Mouse (Mus musculus): ENCODE data around the gene Hnrnpul1. TPM values are rescaled to one million over a fixed set of nuclear protein-coding genes. Genes with fewer than 3 reads are reported as not detected.
A peak's percentile ranks its signal among the peaks of the same experiment; 100 is the strongest.

The Hnrnpul1 gene
- polyA plus RNA-seq, 1 experiment from 2014 or later: 31.4 TPM

DNA sequence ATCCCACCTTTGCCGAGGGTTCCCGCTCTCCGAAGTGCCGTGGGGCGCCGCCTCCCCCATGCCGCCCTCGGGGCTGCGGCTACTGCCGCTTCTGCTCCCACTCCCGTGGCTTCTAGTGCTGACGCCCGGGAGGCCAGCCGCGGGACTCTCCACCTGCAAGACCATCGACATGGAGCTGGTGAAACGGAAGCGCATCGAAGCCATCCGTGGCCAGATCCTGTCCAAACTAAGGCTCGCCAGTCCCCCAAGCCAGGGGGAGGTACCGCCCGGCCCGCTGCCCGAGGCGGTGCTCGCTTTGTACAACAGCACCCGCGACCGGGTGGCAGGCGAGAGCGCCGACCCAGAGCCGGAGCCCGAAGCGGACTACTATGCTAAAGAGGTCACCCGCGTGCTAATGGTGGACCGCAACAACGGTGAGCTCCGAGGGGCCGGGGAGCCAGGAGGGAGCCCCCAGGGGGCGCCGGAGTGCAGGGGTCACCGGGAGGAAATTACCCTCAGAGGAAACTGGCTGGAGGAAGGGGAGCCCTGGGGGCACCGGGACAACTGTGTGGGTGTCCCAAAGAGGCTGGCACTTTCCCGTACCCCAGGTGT lies 66.7 kb downstream of the Hnrnpul1 start:
- peak; percentile 50 for DNase-seq

DNA sequence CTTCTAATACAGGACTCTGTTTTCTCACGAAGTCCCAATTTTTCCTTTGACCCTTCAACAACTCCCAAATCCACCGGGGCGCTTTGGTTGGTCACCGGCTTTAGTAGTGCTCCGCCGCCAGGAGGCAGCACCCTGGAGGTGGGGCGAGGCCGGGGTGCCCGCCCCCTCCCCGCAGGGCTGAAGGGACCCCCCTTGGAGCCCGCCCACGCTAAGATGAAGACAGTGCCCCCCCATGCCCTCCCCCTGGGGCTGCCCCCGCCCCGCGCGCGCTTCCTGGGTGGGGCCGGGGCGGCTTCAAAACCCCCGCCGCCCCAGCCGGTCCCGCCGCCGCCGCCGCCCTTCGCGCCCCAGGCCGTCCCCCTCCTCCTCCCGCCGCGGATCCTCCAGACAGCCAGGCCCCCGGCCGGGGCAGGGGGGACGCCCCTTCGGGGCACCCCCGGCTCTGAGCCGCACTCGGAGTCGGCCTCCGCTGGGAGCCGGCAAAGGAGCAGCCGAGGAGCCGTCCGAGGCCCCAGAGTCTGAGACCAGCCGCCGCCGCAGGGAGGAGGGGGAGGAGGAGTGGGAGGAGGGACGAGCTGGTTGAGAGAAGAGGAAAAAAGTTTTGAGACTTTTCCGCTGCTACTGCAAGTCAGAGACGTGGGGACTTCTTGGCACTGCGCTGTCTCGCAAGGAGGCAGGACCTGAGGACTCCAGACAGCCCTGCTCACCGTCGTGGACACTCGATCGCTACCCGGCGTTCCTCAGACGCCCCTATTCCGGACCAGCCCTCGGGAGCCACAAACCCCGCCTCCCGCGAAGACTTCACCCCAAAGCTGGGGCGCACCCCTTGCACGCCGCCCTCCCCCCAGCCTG lies 67.7 kb downstream of the Hnrnpul1 start, which contains the start of gene Tgfb1:
Gene Tgfb1, plus strand, starts transcription at position 323 of the 852 bp plus-strand sequence.
- Histone ChIP-seq H3K4me1 (replicated peaks) (peaks cover 94% of the 10 kb centered on the region), H3K27ac (peak within 1 kb of the TSS; percentile 92), H3K9me3 (replicated peaks) (no peaks in the 10 kb centered on the region), H3K4me2 (peak within 1 kb of the TSS; percentile 99), H3K27me3 (no peaks in the 10 kb centered on the region), H3K4me3 (replicated peaks) (peak within 1 kb of the TSS; percentile 82), H3K36me3 (peaks cover 11% of the 10 kb centered on the region), H3K9ac (peak within 1 kb of the TSS; percentile 90)
- peak; percentile 71 for DNase-seq
- ATAC-seq (ENCODE audit: low read depth): peak; percentile 42
- under 1% methylated on average over 65 of the region's 69 CpGs for WGBS (ENCODE audit: insufficient replicate concordance)

More for the DNA sequence above, 66.7 kb downstream of the Hnrnpul1 start:
- no peaks in the 10 kb centered on the region for H3K27me3 ChIP-seq
- H3K27ac ChIP-seq: peak overlapping the region; percentile 92
- WGBS (ENCODE audit: insufficient replicate concordance): under 1% methylated on average over 47 of the region's 47 CpGs
- H3K4me3 ChIP-seq (replicated peaks): peak overlapping the region; percentile 82
- H3K9ac ChIP-seq: peak overlapping the region; percentile 90
- peaks cover 94% of the 10 kb centered on the region for H3K4me1 ChIP-seq (replicated peaks)
- H3K4me2 ChIP-seq: peak overlapping the region; percentile 99
- peak; percentile 1; the same call in 1 of the 2 replicates for ATAC-seq (ENCODE audit: low read depth)
- peaks cover 17% of the 10 kb centered on the region for H3K36me3 ChIP-seq
- no peaks in the 10 kb centered on the region for H3K9me3 ChIP-seq (replicated peaks)

DNA sequence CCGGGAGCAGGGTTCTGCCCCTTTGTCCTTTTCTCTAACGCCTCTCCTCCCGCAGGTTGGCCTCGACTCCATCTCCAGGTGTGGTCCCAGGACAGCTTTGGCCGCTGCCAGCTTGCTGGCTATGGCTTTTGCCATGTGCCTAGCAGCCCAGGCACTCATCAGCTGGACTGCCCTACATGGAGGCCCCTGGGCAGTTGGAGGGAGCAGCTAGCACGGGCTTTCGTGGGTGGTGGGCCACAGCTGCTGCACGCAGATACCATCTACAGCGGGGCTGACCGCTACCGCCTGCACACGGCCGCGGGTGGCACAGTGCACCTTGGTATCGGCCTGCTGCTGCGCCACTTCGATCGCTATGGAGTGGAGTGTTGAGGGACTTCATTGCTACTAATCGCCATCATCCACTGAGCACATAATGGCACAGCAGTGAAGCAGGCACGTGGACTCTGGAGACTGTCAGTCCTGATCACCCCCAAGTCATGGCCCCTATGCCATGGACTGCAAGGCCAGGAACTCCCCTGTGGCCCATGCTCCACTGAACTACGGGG lies 68.6 kb downstream of the Hnrnpul1 start:
- peak overlapping the region; percentile 92 for H3K27ac ChIP-seq
- peak overlapping the region; percentile 82 for H3K4me3 ChIP-seq (replicated peaks)
- peaks cover 95% of the 10 kb centered on the region for H3K4me1 ChIP-seq (replicated peaks)

DNA sequence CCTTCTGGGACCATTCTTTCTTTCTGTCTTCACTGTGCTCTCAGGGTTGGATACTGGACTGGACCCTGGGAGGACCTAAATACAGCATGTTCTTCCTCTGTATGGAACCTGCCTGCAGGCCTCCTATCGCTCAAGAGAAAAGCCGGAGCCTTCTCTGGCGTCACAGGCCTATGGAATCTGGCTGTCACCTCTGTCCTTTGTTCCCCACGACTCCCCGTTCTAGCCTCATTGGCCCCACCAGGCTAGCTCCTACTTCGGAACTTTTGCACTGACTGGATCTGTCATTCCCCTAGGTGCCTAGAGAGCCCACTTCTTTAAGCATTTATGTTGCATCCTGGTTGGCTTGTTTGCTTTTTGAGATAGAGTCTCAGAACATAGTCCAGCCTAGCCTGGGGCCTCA lies 69.9 kb downstream of the Hnrnpul1 start:
- no peaks in the 10 kb centered on the region for H3K9me3 ChIP-seq (replicated peaks)
- H3K36me3 ChIP-seq: peaks cover 8% of the 10 kb centered on the region; the same call in 1 of the 2 replicates
- 0 out of 2 replicates have a peak overlapping the region, but pooled peaks have one; percentile 22 for H3K9ac ChIP-seq
- H3K27me3 ChIP-seq: no peaks in the 10 kb centered on the region
- peaks cover 90% of the 10 kb centered on the region for H3K4me1 ChIP-seq (replicated peaks)
- 77% methylated on average over 6 of the region's 6 CpGs for WGBS (ENCODE audit: insufficient replicate concordance)
- DNase-seq (no peak), ATAC-seq (ENCODE audit: low read depth) (no peak)
- no peak overlapping the region for H3K4me2 ChIP-seq
- H3K27ac ChIP-seq: peak overlapping the region; percentile 92
- H3K4me3 ChIP-seq (replicated peaks): no peak overlapping the region

More for the DNA sequence above, 68.6 kb downstream of the Hnrnpul1 start:
- ATAC-seq (ENCODE audit: low read depth): no peak
- peaks cover 8% of the 10 kb centered on the region; the same call in 1 of the 2 replicates for H3K36me3 ChIP-seq
- H3K9ac ChIP-seq: peak overlapping the region; percentile 90
- H3K9me3 ChIP-seq (replicated peaks): no peaks in the 10 kb centered on the region
- H3K4me2 ChIP-seq: peak overlapping the region; percentile 99
- WGBS (ENCODE audit: insufficient replicate concordance): 52% methylated on average over 21 of the region's 21 CpGs
- DNase-seq: no peak
- no peaks in the 10 kb centered on the region for H3K27me3 ChIP-seq

DNA sequence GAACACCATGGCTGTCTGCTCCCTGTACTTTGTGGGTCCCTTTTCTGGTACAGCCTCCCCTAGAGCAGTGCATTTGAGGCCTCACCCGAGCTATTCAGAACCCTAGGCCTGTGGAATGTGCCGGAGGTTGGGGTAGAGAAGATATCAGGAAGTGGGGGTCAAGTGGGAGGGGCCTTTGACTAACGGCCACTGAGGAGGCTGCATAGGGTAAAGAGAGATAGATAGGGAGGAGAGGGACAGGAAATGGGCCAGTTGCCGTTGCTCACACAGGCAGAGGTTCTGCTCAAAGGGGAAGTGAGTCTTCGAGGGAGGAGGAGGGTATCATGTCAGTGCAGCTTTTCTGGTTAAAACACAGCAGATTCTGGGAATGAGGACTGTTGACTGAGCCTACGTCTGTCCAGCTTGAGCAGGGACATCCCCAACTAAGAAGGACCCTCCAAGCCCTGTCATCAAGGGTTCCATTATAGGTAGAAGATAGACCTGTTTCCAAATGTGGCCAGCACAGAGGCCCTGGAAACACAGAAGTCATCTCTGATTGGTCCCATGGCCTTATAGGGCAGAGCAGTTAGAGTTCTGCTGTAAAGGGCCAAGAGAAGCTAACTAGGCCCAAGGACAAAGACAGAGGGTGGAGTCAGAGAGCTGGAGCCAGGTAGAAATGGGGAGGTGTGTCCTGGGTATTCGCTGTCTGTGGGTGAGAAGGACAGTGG lies 70.9 kb downstream of the Hnrnpul1 start:
- DNase-seq (peak; percentile 60), ATAC-seq (ENCODE audit: low read depth) (peak; percentile 6)
- Histone ChIP-seq H3K9me3 (replicated peaks) (no peaks in the 10 kb centered on the region), H3K27ac (peak overlapping the region; percentile 92), H3K4me2 (peak overlapping the region; percentile 79), H3K9ac (peak overlapping the region; percentile 72), H3K27me3 (no peaks in the 10 kb centered on the region), H3K4me3 (replicated peaks) (0 out of 2 replicates have a peak overlapping the region, but pooled peaks have one; percentile 0), H3K4me1 (replicated peaks) (peaks cover 88% of the 10 kb centered on the region), H3K36me3 (peaks cover 8% of the 10 kb centered on the region; the same call in 1 of the 2 replicates)
- 9% methylated on average over 7 of the region's 7 CpGs for WGBS (ENCODE audit: insufficient replicate concordance)

DNA sequence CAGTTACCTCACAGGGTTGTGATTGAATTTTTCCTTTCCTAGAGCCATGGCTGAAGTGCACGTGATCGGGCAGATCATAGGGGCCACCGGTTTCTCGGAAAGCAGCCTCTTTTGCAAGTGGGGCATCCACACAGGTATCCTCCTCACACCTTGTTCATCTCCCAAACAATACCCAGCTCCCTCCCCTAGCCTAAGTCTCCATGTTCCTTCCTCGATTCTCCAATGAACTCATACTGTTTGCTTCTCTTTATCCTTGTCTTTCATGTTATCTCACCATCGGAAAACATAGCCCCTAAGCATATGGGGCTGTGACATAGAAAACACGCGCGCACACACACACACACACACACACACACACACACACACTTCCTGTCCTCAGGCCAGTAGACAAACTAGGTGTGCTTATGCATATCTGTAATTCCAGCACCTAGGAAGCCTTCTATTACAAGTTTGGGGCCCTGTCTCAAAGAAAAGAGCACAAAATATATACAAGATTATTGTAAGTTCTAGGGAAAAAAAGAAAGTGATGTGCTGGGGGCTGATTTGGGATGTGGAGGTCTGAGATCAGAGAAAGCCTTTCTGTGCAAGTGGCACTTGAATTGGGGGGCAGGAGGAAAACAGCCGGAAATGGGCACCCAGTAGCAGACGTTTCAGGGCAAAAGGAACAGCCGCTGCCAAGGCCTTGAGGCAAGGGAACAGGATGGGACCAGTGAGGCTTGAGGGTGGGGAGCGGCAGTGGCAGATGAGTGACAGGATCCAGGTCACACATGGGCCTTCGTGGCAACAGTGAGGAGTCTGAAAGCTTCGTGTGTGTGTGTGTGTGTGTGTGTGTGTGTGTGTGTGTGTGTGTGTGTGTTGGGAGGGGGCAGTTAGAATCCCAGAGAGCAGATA lies 73.0 kb downstream of the Hnrnpul1 start:
- H3K27me3 ChIP-seq: peaks cover 5% of the 10 kb centered on the region
- H3K9me3 ChIP-seq (replicated peaks): no peaks in the 10 kb centered on the region
- WGBS (ENCODE audit: insufficient replicate concordance): 16% methylated on average over 15 of the region's 15 CpGs
- H3K36me3 ChIP-seq: peaks cover 8% of the 10 kb centered on the region; the same call in 1 of the 2 replicates
- H3K4me1 ChIP-seq (replicated peaks): peaks cover 72% of the 10 kb centered on the region
- H3K4me3 ChIP-seq (replicated peaks): peak overlapping the region; percentile 68
- peak overlapping the region; percentile 72 for H3K9ac ChIP-seq
- ATAC-seq (ENCODE audit: low read depth) (no peak), DNase-seq (no peak)
- H3K4me2 ChIP-seq: peak overlapping the region; percentile 79
- H3K27ac ChIP-seq: peak overlapping the region; percentile 92

DNA sequence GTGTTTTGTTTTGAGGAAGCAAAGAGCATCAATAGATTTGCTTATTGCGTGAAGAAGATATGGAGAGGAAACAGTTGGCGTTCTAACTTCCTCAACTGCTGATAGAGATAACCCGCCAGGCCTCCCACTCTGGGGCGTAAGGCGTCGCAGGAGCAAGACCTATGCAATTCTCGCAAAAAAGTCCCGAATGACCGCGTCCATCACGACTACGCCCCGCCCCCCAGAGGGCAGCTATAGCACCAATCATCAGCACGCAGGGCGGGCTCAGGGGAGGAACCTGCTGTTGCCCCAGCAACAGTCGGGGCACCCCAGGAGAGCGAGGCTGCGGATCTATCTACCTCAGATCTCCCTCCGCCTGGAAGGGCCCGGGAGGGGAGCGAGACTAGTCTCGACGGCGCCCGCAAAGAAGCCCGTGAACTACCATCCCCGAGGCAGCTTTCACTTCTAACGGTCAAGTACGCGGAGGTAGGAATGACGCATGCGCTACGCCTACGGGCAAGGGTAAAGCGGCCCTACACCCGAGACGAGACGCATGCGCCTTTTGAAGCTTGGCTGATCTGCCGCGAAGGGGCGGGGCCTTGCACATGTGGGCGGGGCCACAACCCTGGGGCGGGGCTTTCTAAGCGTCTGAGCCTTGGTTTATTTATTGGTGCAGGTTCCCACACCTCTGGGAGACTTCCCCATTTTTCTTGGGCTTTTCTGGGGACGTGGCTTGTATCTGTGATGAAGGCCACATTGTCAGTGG lies 73.9 kb downstream of the Hnrnpul1 start, which contains the start of gene B9d2:
Gene B9d2, plus strand, starts transcription at position 267 of the 745 bp plus-strand sequence.
- Histone ChIP-seq H3K27me3 (peaks cover 13% of the 10 kb centered on the region), H3K9ac (peak within 1 kb of the TSS; percentile 72), H3K4me1 (replicated peaks) (peaks cover 63% of the 10 kb centered on the region), H3K9me3 (replicated peaks) (no peaks in the 10 kb centered on the region), H3K4me2 (peak within 1 kb of the TSS; percentile 79), H3K4me3 (replicated peaks) (peak within 1 kb of the TSS; percentile 68), H3K36me3 (0 out of 2 replicates have a peak, but pooled peaks cover 8% of the 10 kb centered on the region), H3K27ac (peak within 1 kb of the TSS; percentile 92)
- ATAC-seq (ENCODE audit: low read depth) (peak; percentile 96), DNase-seq (peak; percentile 97)
- under 1% methylated on average over 46 of the region's 46 CpGs for WGBS (ENCODE audit: insufficient replicate concordance)

DNA sequence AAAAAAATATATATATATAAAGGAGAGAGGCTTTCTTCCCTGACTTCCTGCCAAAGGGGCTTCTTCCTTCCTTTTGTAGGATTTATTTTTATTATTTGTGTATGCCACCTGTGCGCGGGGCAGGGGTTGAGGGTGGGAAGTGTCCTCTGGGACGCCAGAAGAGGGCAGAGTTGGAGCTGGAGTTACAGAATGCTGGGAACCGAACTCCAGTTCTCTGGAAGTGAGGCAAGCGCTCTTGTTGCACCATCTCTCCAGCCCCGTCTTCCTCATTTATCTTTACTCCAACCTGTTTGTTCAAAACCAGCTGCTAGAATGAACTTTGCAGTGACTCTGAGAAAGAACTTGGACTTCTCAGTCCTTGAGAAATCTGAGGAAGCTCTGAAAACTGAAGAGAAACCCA lies 74.6 kb downstream of the Hnrnpul1 start:
- DNase-seq (no peak), ATAC-seq (ENCODE audit: low read depth) (no peak)
- Histone ChIP-seq H3K27ac (peak overlapping the region; percentile 92), H3K36me3 (0 out of 2 replicates have a peak, but pooled peaks cover 8% of the 10 kb centered on the region), H3K4me2 (peak overlapping the region; percentile 79), H3K4me1 (replicated peaks) (peaks cover 60% of the 10 kb centered on the region), H3K27me3 (peaks cover 20% of the 10 kb centered on the region), H3K9me3 (replicated peaks) (no peaks in the 10 kb centered on the region), H3K9ac (peak overlapping the region; percentile 57), H3K4me3 (replicated peaks) (peak overlapping the region; percentile 68)
- WGBS (ENCODE audit: insufficient replicate concordance): 2% methylated on average over 6 of the region's 6 CpGs

DNA sequence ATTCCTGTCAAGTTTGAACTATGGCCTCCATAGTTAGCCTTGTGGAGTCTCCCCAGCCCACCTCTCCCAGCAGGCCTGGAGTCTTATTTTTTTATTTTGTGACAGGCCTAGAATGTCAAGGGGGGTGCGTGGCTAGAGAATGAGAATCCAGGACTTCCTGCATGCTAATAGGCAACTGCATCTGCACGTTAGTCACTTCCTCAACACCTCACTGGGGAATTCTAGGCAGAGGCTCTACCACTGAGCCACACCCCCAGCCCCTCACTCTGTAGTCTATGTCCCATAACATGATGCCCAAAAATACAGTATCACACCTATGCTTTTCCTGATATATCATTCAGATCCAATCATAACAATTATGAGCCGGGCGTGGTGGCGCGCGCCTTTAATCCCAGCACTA lies 77.5 kb downstream of the Hnrnpul1 start:
- H3K27ac ChIP-seq: no peak overlapping the region
- no peak overlapping the region for H3K4me2 ChIP-seq
- H3K9ac ChIP-seq: no peak overlapping the region
- DNase-seq (no peak), ATAC-seq (ENCODE audit: low read depth) (no peak)
- WGBS (ENCODE audit: insufficient replicate concordance): 80% methylated on average over 7 of the region's 7 CpGs
- H3K4me3 ChIP-seq (replicated peaks): no peak overlapping the region
- peaks cover 41% of the 10 kb centered on the region for H3K27me3 ChIP-seq
- no peaks in the 10 kb centered on the region for H3K36me3 ChIP-seq
- peaks cover 38% of the 10 kb centered on the region for H3K4me1 ChIP-seq (replicated peaks)
- no peaks in the 10 kb centered on the region for H3K9me3 ChIP-seq (replicated peaks)

Measured in liver, embryonic 13.5 days (tissue).